Mouse (Mus musculus) embryonic facial prominence, embryonic 10.5 days (tissue): ENCODE data around the gene Coro6. TPM values are rescaled to one million over a fixed set of nuclear protein-coding genes. Genes with fewer than 3 reads are reported as not detected.

Experiments
- DNase-seq: peaks from one replicate; pipeline ENCODE4 v3.0.0-alpha.2; 2017; ENCODE audit warnings: low spot score
- H3K27ac ChIP-seq: fragments of 300-500 bp; sonication (generic); replicated peaks from 2 replicates; pipeline ENCODE4 v1.5.1; 2016; ENCODE audit warnings: mild to moderate bottlenecking
- H3K27me3 ChIP-seq: fragments of 300-500 bp; sonication (generic); replicated peaks from 2 replicates; pipeline ENCODE4 v1.6.1; 2016; ENCODE audit warnings: low read depth, mild to moderate bottlenecking; ENCODE audit not compliant: poor library complexity, severe bottlenecking
- H3K36me3 ChIP-seq: fragments of 300-500 bp; sonication (generic); replicated peaks from 2 replicates; pipeline ENCODE4 v1.6.1; 2016; ENCODE audit warnings: mild to moderate bottlenecking, moderate library complexity
- H3K4me1 ChIP-seq: fragments of 300-500 bp; sonication (generic); 2 replicates; pipeline ENCODE4 v1.6.1; 2016
- H3K4me3 ChIP-seq: fragments of 300-500 bp; sonication (generic); 2 replicates; pipeline ENCODE4 v1.5.1; 2016; ENCODE audit warnings: mild to moderate bottlenecking, moderate library complexity
- H3K9me3 ChIP-seq: fragments of 300-500 bp; sonication (generic); 2 replicates; pipeline ENCODE4 v1.6.1; 2016; ENCODE audit warnings: mild to moderate bottlenecking
- WGBS: fragments of 180-500 bp; shearing (Covaris S2); methylation state at CpG from one replicate; pipeline ENCODE4 v1.1.7; 2016; 5-methylcytosine and 5-hydroxymethylcytosine counted together
- polyA plus RNA-seq: library from polyadenylated mRNA; unstranded; fragments of >200 nt; fragmentation: Nextera tagmentation; extraction: Ambion mirVana; gene quantifications from 2 replicates; pipeline ENCODE4 v1.2.1, GENCODE M21; 2016

The Coro6 gene
- not detected in 2 replicates for polyA plus RNA-seq

- no peaks in the 10 kb centered on the region for H3K36me3 ChIP-seq
- peaks cover 82% of the 10 kb centered on the region for H3K27me3 ChIP-seq
- peak; percentile 84 for DNase-seq
- peaks cover 24% of the 10 kb centered on the region for H3K4me1 ChIP-seq
- H3K9me3 ChIP-seq, result no peaks in the 10 kb centered on the region
- WGBS, result under 1% methylated on average over 73 of the region's 73 CpGs
- H3K27ac ChIP-seq, result no peak within 1 kb of the TSS; the same call in 1 of the 2 replicates
- peak within 1 kb of the TSS; percentile 69 for H3K4me3 ChIP-seq
These were observed at the start of gene Coro6 for GRCm38 (mm10) chr11:77462283-77463100. Gene Coro6, plus strand, starts transcription at chr11:77462411.

DNA sequence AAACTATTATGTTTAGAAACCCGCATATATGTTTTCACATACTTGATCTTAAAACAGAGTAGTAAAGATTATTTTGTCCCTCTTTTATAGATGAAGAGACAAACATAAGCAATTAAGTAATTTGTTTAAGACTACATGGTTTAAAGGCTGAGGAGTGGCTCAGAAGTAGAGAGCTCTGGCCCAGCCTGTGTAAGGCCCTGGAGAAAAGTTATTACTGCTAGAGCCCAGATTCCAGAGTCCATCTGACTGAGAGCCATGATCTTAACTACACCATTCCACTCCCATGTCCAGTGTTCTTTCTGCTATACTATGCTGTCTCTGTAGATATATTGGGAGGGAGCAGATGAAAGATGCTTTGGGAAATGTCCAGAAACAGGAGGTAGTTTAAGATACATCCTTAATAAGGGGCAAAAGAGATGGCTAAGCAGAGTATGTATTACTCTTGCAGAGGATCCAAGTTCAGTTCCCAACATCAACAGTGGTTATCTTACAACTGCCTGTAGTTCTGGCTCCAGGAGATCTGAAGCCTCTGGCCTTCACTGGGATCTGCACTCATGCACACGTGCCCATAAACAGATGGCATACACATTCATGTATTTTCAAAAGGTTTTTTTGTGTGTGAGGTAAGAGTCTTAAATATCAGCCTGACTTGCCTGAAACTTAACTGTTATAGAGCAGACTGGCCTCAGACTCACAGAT lies 47.9 kb upstream of the Coro6 start:
- 84% methylated on average over 2 of the region's 2 CpGs for WGBS
- Histone ChIP-seq H3K4me1 (peaks cover 6% of the 10 kb centered on the region), H3K4me3 (no peak overlapping the region), H3K36me3 (peaks cover 1% of the 10 kb centered on the region; the same call in 1 of the 2 replicates), H3K27ac (no peak overlapping the region), H3K9me3 (no peaks in the 10 kb centered on the region), H3K27me3 (no peaks in the 10 kb centered on the region)
- no peak for DNase-seq

- H3K4me1 ChIP-seq, result peaks cover 6% of the 10 kb centered on the region
- peak; percentile 24 for DNase-seq
- 75% methylated on average over 4 of the region's 4 CpGs for WGBS
- H3K9me3 ChIP-seq, result no peaks in the 10 kb centered on the region
- H3K36me3 ChIP-seq, result peaks cover 4% of the 10 kb centered on the region; the same call in 1 of the 2 replicates
- no peak overlapping the region for H3K27ac ChIP-seq
- H3K27me3 ChIP-seq, result no peaks in the 10 kb centered on the region
- no peak overlapping the region for H3K4me3 ChIP-seq
These were observed 45.8 kb upstream of the Coro6 start for GRCm38 (mm10) chr11:77416212-77417000.

- DNase-seq, result no peak
- Histone ChIP-seq H3K4me3 (no peak overlapping the region), H3K9me3 (no peaks in the 10 kb centered on the region), H3K27ac (no peak overlapping the region), H3K36me3 (peaks cover 19% of the 10 kb centered on the region), H3K27me3 (no peaks in the 10 kb centered on the region), H3K4me1 (peaks cover 6% of the 10 kb centered on the region)
- 94% methylated on average over 4 of the region's 4 CpGs for WGBS
These were observed 44.2 kb upstream of the Coro6 start for GRCm38 (mm10) chr11:77418021-77418420.

DNA sequence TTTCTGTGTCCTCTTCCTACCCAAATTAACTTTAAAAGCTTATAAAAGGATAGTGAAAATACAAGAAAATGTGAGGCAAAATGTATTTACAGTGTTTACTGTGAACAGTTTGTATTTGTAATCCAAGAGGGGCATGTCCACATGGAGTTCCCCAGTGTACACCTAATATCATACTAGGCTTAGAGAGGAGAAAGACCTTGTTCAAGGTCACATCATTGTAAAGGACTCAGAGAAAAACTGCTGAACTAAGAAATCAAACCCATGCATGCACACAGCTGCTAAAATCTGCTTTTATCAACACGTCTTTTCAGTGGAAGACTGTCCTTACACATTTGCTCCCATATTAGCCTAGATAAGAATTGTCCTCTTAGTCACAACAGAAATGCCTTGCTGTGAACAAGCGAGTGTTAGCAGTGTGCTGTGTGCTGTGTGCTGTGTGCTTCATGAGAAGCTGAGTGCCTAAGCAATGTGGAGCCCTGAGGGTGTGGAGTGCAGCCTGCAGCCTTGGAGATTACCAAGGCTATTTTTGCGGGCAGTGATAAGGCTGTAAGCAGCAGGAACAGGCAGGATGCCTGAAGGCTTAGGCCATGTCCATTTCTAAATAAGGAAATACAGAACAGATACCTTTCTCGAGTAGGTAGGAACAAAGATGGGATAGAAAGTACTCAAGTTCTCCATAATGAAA lies 38.9 kb upstream of the Coro6 start:
- WGBS, result 83% methylated on average over 4 of the region's 4 CpGs

GRCm38 (mm10) chr11:77428446-77428845 lies 33.8 kb upstream of the Coro6 start:
- Histone ChIP-seq H3K4me1 (no peaks in the 10 kb centered on the region), H3K27ac (no peak overlapping the region), H3K36me3 (peaks cover 33% of the 10 kb centered on the region), H3K4me3 (no peak overlapping the region), H3K9me3 (no peaks in the 10 kb centered on the region), H3K27me3 (no peaks in the 10 kb centered on the region)
- 92% methylated on average over 1 of the region's 1 CpGs for WGBS
- DNase-seq, result no peak

More for the DNA sequence above, 38.9 kb upstream of the Coro6 start:
- H3K36me3 ChIP-seq, result peaks cover 33% of the 10 kb centered on the region
- DNase-seq, result no peak
- H3K27ac ChIP-seq, result no peak overlapping the region
- H3K9me3 ChIP-seq, result no peaks in the 10 kb centered on the region
- no peaks in the 10 kb centered on the region for H3K27me3 ChIP-seq
- H3K4me1 ChIP-seq, result no peaks in the 10 kb centered on the region
- no peak overlapping the region for H3K4me3 ChIP-seq

DNA sequence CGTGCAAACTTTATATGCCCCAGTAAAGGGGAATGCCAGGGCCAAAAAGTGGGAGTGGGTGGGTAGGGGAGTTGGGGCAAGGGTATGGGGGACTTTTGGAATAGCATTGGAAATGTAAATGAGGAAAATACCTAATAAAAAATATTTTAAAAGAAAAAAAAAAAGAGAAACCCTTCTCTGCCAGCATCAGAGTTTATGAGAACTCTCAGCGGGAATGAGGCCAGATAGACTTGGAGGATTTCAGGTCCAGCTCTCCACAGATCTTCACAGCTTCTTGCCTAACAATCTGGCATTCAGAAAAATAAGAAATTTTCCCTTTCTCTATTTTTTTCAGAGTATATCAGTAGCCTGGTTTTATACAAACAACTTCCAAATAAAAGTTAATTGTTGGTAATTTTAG lies 25.2 kb upstream of the Coro6 start:
- DNase-seq, result no peak
- no peaks in the 10 kb centered on the region for H3K9me3 ChIP-seq
- no peaks in the 10 kb centered on the region for H3K4me1 ChIP-seq
- 92% methylated on average over 2 of the region's 2 CpGs for WGBS
- H3K27me3 ChIP-seq, result no peaks in the 10 kb centered on the region
- H3K36me3 ChIP-seq, result peaks cover 32% of the 10 kb centered on the region
- H3K27ac ChIP-seq, result no peak overlapping the region
- H3K4me3 ChIP-seq, result no peak overlapping the region

- DNase-seq, result no peak
- H3K9me3 ChIP-seq, result no peaks in the 10 kb centered on the region
- no peaks in the 10 kb centered on the region for H3K4me1 ChIP-seq
- no peak overlapping the region for H3K4me3 ChIP-seq
- H3K27ac ChIP-seq, result no peak overlapping the region
- peaks cover 38% of the 10 kb centered on the region for H3K36me3 ChIP-seq
- WGBS, result 92% methylated on average over 9 of the region's 9 CpGs
- H3K27me3 ChIP-seq, result no peaks in the 10 kb centered on the region
These were observed 22.1 kb upstream of the Coro6 start for GRCm38 (mm10) chr11:77440081-77440480.

- DNase-seq, result no peak
- no peak overlapping the region for H3K4me3 ChIP-seq
- peaks cover 38% of the 10 kb centered on the region for H3K36me3 ChIP-seq
- no peaks in the 10 kb centered on the region for H3K27me3 ChIP-seq
- no peaks in the 10 kb centered on the region for H3K4me1 ChIP-seq
- no peaks in the 10 kb centered on the region for H3K9me3 ChIP-seq
- WGBS, result 86% methylated on average over 8 of the region's 8 CpGs
- no peak overlapping the region for H3K27ac ChIP-seq
These were observed 21.2 kb upstream of the Coro6 start for GRCm38 (mm10) chr11:77441020-77441419.

GRCm38 (mm10) chr11:77442186-77443170 lies 19.7 kb upstream of the Coro6 start:
- Histone ChIP-seq H3K36me3 (peaks cover 40% of the 10 kb centered on the region), H3K27ac (no peak overlapping the region), H3K4me1 (no peaks in the 10 kb centered on the region), H3K27me3 (no peaks in the 10 kb centered on the region), H3K9me3 (no peaks in the 10 kb centered on the region), H3K4me3 (no peak overlapping the region)
- 80% methylated on average over 7 of the region's 7 CpGs for WGBS
- DNase-seq, result no peak

DNA sequence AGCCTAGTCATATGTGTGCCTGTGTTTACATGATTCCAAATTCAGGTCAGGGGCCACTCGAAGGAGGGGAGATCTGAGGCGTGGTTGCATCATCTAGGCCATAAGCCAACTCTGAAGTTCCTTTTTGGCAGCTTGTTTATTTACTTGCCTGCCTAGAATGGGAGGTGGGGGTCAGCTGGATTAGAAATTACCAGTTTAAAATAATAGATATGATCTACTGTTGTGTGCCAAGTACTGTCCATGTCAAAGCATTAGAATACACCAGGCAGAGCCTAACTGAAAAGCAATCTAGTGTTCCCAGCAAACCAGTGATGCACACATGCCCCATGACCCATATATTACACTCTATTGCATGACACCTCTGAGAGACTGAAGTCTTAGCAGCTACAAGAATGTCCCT lies 17.3 kb upstream of the Coro6 start:
- DNase-seq, result no peak
- Histone ChIP-seq H3K27me3 (no peaks in the 10 kb centered on the region), H3K27ac (no peak overlapping the region), H3K4me3 (no peak overlapping the region), H3K36me3 (peaks cover 35% of the 10 kb centered on the region), H3K4me1 (no peaks in the 10 kb centered on the region), H3K9me3 (no peaks in the 10 kb centered on the region)
- 82% methylated on average over 2 of the region's 2 CpGs for WGBS
